Mouse (Mus musculus) adrenal gland, postnatal 36 days (tissue): ENCODE measurements around the gene Egfr. TPM values are rescaled to one million over a fixed set of nuclear protein-coding genes. Genes with fewer than 3 reads are reported as not detected.

ENCODE experiments used
- DNase-seq, 2 experiments: peaks; one replicate each; pipeline ENCODE4 v3.0.0; 2021; ENCODE audit warnings: mixed read lengths in 1 of 2
- total RNA-seq, 2 experiments: library from RNA; stranded (reverse); gene quantifications; 2 replicates each; pipeline ENCODE4 v1.2.3; 2021

The Egfr gene
- total RNA-seq, 2 experiments from 2014 or later: 9.0 to 16.4 TPM

DNA sequence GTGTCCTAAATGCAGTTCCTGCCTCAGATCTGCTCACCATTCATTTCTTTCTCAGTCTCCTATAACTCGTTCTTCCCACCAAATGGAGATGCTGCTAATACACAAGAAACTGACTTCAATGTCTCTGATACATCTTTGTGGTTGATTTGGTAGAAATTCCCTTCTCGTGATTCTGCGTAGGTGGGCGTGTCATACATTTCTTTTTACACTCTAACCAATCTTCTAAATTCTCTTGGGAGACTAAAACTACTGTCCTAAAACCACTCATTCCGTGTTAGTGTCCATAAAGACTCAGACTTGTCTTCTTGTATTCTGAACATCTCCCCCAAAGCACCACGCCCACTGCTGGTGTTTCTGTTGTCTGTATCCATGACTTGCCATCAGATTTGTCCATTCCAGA lies 205.0 kb downstream of the Egfr start:
- DNase-seq: no peak

GRCm38 (mm10) chr11:16958520-16958919 lies 206.5 kb downstream of the Egfr start:
- no peak for DNase-seq

Other genes starting within 250 kb of the Egfr start
- 10 to 100 TPM in 1 of 2 experiments, 1 to 10 TPM in 1; 8.4 to 14.8 TPM for gene Sec61g, start 243.7 kb upstream of the Egfr start, total RNA-seq
- gene Fbxo48, start 199.2 kb downstream of the Egfr start, total RNA-seq: 1 to 10 TPM in 1 of 2 experiments, under 1 TPM in 1; 0.63 to 1.1 TPM